ENCODE assay signal across 25 mouse cellular contexts in genomic region chr10:60395605-60396004, GRCm38 (mm10). TPM values are rescaled to one million over a fixed set of nuclear protein-coding genes. Genes with fewer than 3 reads are reported as not detected.
DNase-seq lines count a peak whose midpoint lies in the region; ATAC-seq lines count a peak whose summit lies in the region.
"Had no signal": no experiment of that assay in that cellular context is flagged by ENCODE, and none has a peak within 500 bp of the region (broad histone marks: within the 10 kb centered on the region; RNA-seq: fewer than 3 reads in every experiment).

No protein-coding gene starts in this region.

- no peaks in the 10 kb centered on the region for H3K27me3 ChIP-seq in neural tube, embryonic 15.5 days (replicated peaks)
- no peaks in the 10 kb centered on the region for H3K27me3 ChIP-seq in heart, embryonic 10.5 days (ENCODE audit: insufficient read depth, poor library complexity, severe bottlenecking)
- H3K27me3 ChIP-seq: embryonic facial prominence, embryonic 15.5 days; heart, embryonic 15.5 days; limb, embryonic 15.5 days had no signal

- H3K9me3 ChIP-seq in neural tube, embryonic 15.5 days (replicated peaks): no peaks in the 10 kb centered on the region
- no peaks in the 10 kb centered on the region for H3K9me3 ChIP-seq in heart, embryonic 10.5 days
- H3K9me3 ChIP-seq: embryonic facial prominence, embryonic 15.5 days; forebrain, embryonic 10.5 days; heart, embryonic 15.5 days; limb, embryonic 15.5 days; midbrain, embryonic 10.5 days had no signal

- no peaks in the 10 kb centered on the region for H3K36me3 ChIP-seq in neural tube, embryonic 15.5 days
- no peaks in the 10 kb centered on the region for H3K36me3 ChIP-seq in heart, embryonic 10.5 days
- H3K36me3 ChIP-seq: embryonic facial prominence, embryonic 15.5 days; forebrain, embryonic 10.5 days; heart, embryonic 15.5 days; limb, embryonic 15.5 days; midbrain, embryonic 10.5 days had no signal

- DNase-seq in adrenal gland, postnatal 14 days: peak; percentile 32
- DNase-seq in adrenal gland, adult 18-20 months (ENCODE audit: low spot score in 2 of 2): no peak
- peak; percentile 98 for DNase-seq in 416B (ENCODE audit: low read depth)
- no peak for DNase-seq in heart, embryonic 10.5 days (ENCODE audit: low spot score)
- DNase-seq in heart, adult 8-10 months (ENCODE audit: low spot score): no peak
- DNase-seq: cerebellum, postnatal 10 days; gastrocnemius, postnatal 10 days; heart, adult 18-20 months; heart, postnatal 4 days; kidney, adult 8-10 months; kidney, postnatal 36 days; lung, postnatal 10 days; thymus, postnatal 36 days had no signal

- ATAC-seq in granulocyte monocyte progenitor cell, adult 5-6 weeks (replicated peaks; ENCODE audit: poor library complexity, severe bottlenecking): peak; percentile 48
- ATAC-seq in neural tube, embryonic 15.5 days (ENCODE audit: low FRiP score): 0 out of 2 replicates have a peak, but pooled peaks have one; percentile 18
- ATAC-seq: activated CD4-positive, CD25-positive, alpha-beta regulatory T cell, adult 4 months had no signal

- H3K9ac ChIP-seq in neural tube, embryonic 15.5 days (replicated peaks): no peak overlapping the region
- H3K9ac ChIP-seq: embryonic facial prominence, embryonic 15.5 days; heart, embryonic 15.5 days; limb, embryonic 15.5 days had no signal

- peaks cover 28% of the 10 kb centered on the region for H3K4me1 ChIP-seq in neural tube, embryonic 15.5 days
- H3K4me1 ChIP-seq in heart, embryonic 10.5 days: peaks cover 20% of the 10 kb centered on the region

- H3K4me3 ChIP-seq in neural tube, embryonic 15.5 days (replicated peaks): no peak overlapping the region
- no peak overlapping the region for H3K4me3 ChIP-seq in heart, embryonic 10.5 days
- H3K4me3 ChIP-seq: embryonic facial prominence, embryonic 15.5 days; forebrain, embryonic 10.5 days; heart, embryonic 15.5 days; limb, embryonic 15.5 days; midbrain, embryonic 10.5 days had no signal

- no peak overlapping the region for H3K4me2 ChIP-seq in neural tube, embryonic 15.5 days
- H3K4me2 ChIP-seq: embryonic facial prominence, embryonic 15.5 days; heart, embryonic 15.5 days; limb, embryonic 15.5 days had no signal

- 66% methylated on average over 5 of the region's 5 CpGs for WGBS in neural tube, embryonic 15.5 days
- 68% methylated on average over 5 of the region's 5 CpGs for WGBS in heart, embryonic 10.5 days

- H3K27ac ChIP-seq in neural tube, embryonic 15.5 days (replicated peaks): peak overlapping the region; percentile 38; the same call in 1 of the 2 replicates
- H3K27ac ChIP-seq in heart, embryonic 10.5 days: no peak overlapping the region
- H3K27ac ChIP-seq: embryonic facial prominence, embryonic 15.5 days; forebrain, embryonic 10.5 days; heart, embryonic 15.5 days; limb, embryonic 15.5 days; midbrain, embryonic 10.5 days had no signal

RNA-seq across cellular contexts. Expression of gene Gm17455, which starts 3.9 kb away (rescaled TPM):
- total RNA-seq in adrenal gland, postnatal 14 days (2021): not detected in 2 replicates
- total RNA-seq in adrenal gland, adult 18-20 months (2021): not detected
- not detected in 2 replicates for total RNA-seq in granulocyte monocyte progenitor cell, adult 5-6 weeks (2014; fragmentation: Nextera tagmentation)
- total RNA-seq in granulocyte monocyte progenitor cell, adult 5-6 weeks (2017): not detected in 2 replicates
- polyA plus RNA-seq in neural tube, embryonic 15.5 days (2015; fragmentation: Nextera tagmentation; extraction: Ambion mirVana): 11.3 and 12.5 TPM in 2 replicates
- 0.59 and 0.89 TPM in 2 replicates for polyA plus RNA-seq in heart, embryonic 10.5 days (2016; fragmentation: Nextera tagmentation; extraction: Ambion mirVana)
- not detected for total RNA-seq in heart, adult 8-10 months (2022)
- total RNA-seq: gastrocnemius, postnatal 10 days; heart, adult 18-20 months; heart, postnatal 4 days; left cerebral cortex, adult 18-20 months; left cerebral cortex, postnatal 36 days had no signal
- polyA plus RNA-seq: C2C12; liver, embryonic 16.5 days had no signal

RNA-seq across cellular contexts. Expression of gene Vsir, which starts 49.0 kb away (rescaled TPM):
- 12.8 and 22.1 TPM in 2 replicates for total RNA-seq in adrenal gland, postnatal 14 days (2021)
- 10 to 100 TPM; 12.2 to 25.5 TPM for total RNA-seq in adrenal gland, adult 18-20 months (2021)
- total RNA-seq in granulocyte monocyte progenitor cell, adult 5-6 weeks (2014; fragmentation: Nextera tagmentation): 45.9 and 57.9 TPM in 2 replicates
- 108 and 143 TPM in 2 replicates for total RNA-seq in granulocyte monocyte progenitor cell, adult 5-6 weeks (2017)
- polyA plus RNA-seq in neural tube, embryonic 15.5 days (2015; fragmentation: Nextera tagmentation; extraction: Ambion mirVana): 4.5 and 4.6 TPM in 2 replicates
- polyA plus RNA-seq in heart, embryonic 10.5 days (2016; fragmentation: Nextera tagmentation; extraction: Ambion mirVana): 1.4 and 2.2 TPM in 2 replicates
- total RNA-seq in heart, adult 8-10 months (2022): 10 to 100 TPM; 11.2 to 19.9 (median 15.0) TPM

Comparison
In these comparisons a context has a peak if more than half of its experiments do, and no peak if none do; other contexts are left out.
1. DNase-seq: peak in adrenal gland, postnatal 14 days (single experiment) and 416B (single experiment); none in adrenal gland, adult 18-20 months (0 of 2), heart, embryonic 10.5 days (single experiment) and heart, adult 8-10 months (single experiment).